Comparison of ENCODE assay signal across 12 mouse cellular contexts in genomic region chr12:112727801-112728200, GRCm38 (mm10).
"Had no signal": no experiment of that assay in that cellular context is flagged by ENCODE, and none has a peak within 500 bp of the region (broad histone marks: within the 10 kb centered on the region; RNA-seq: fewer than 3 reads in every experiment).

No protein-coding gene starts in this region.

- H3K9me3 ChIP-seq: limb, embryonic 12.5 days; liver, embryonic 13.5 days had no signal

- DNase-seq: kidney, adult 9 months; kidney, postnatal 4 days; liver; liver, embryonic 13.5 days; midbrain, embryonic 14.5 days; right cerebral cortex, postnatal 25 days; thymus, adult 18-20 months; thymus, postnatal 14 days had no signal

- H3K4me3 ChIP-seq: layer of hippocampus, adult 2 months; limb, embryonic 12.5 days; liver, embryonic 13.5 days had no signal

- ATAC-seq: lung, postnatal 0 days had no signal

- H3K4me2 ChIP-seq: limb, embryonic 12.5 days; liver, embryonic 13.5 days had no signal

- H3K9ac ChIP-seq: limb, embryonic 12.5 days; liver, embryonic 13.5 days had no signal

- H3K27ac ChIP-seq: kidney, postnatal 0 days; layer of hippocampus, adult 2 months; limb, embryonic 12.5 days; liver, embryonic 13.5 days had no signal
